Mouse (Mus musculus): Measurements from ENCODE around the gene Actg1. TPM values are rescaled to one million over a fixed set of nuclear protein-coding genes. Genes with fewer than 3 reads are reported as not detected.

The Actg1 gene
- polyA plus RNA-seq, 1 experiment, result 7,516 TPM

DNA sequence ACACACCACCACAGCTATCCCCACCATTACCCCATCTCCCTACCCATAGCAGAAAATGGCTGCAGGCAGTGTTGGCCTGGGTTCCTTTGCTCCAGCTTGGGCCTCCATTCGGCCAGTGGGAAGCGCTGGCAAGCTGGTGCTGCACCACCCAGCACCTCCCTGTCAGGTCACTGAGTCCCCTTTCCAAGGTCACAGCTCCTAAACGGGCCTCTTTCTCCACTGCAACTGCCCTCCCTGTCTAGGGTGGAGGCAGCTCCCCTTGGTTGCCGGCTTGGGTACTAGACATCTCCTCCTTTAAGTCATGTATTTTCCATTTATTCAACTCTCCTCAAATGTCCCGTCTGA, 44.0 kb downstream of the Actg1 start:
- Histone ChIP-seq H3K36me3 (ENCODE audit: control insufficient read depth, insufficient read depth) (no peaks in the 10 kb centered on the region), H3K79me3 (ENCODE audit: low read depth) (no peaks in the 10 kb centered on the region), H3K4me3 (ENCODE audit: insufficient read depth, poor library complexity, severe bottlenecking) (no peak overlapping the region), H3ac (ENCODE audit: control insufficient read depth, insufficient read length, low read depth) (no peak overlapping the region), H3K79me2 (ENCODE audit: control insufficient read depth, insufficient read depth) (no peaks in the 10 kb centered on the region), H3K27me3 (ENCODE audit: control insufficient read depth, insufficient read depth, insufficient read length) (no peaks in the 10 kb centered on the region)
- TF ChIP-seq USF1 (IDR thresholded peaks at IDR 0.05; ENCODE audit: low read depth), result no peak
- TF ChIP-seq MYOD1 (IDR thresholded peaks at IDR 0.05; ENCODE audit: control insufficient read depth, insufficient read length, low read depth), result no peak
- TF ChIP-seq CEBPB (IDR thresholded peaks at IDR 0.05; ENCODE audit: low read depth), result no peak
- no peak for TF ChIP-seq MAX (IDR thresholded peaks at IDR 0.05)
- no peak for TF ChIP-seq CTCF (IDR thresholded peaks at IDR 0.05; ENCODE audit: control insufficient read depth, insufficient read depth, insufficient read length)
- no peak for TF ChIP-seq FOSL1 (IDR thresholded peaks at IDR 0.05; ENCODE audit: insufficient read depth, low read length, poor library complexity, severe bottlenecking)
- no peak for TF ChIP-seq MYOG (IDR thresholded peaks at IDR 0.05; ENCODE audit: control insufficient read depth, extremely low read depth, insufficient read length)

GRCm38 (mm10) chr11:120303559-120304349, 44.6 kb downstream of the Actg1 start:
- TF ChIP-seq FOSL1 (IDR thresholded peaks at IDR 0.05; ENCODE audit: insufficient read depth, low read length, poor library complexity, severe bottlenecking) (no peak), CEBPB (IDR thresholded peaks at IDR 0.05; ENCODE audit: low read depth) (no peak), MYOD1 (IDR thresholded peaks at IDR 0.05; ENCODE audit: control insufficient read depth, insufficient read length, low read depth) (no peak), CTCF (IDR thresholded peaks at IDR 0.05; ENCODE audit: control insufficient read depth, insufficient read depth, insufficient read length) (no peak), MYOG (IDR thresholded peaks at IDR 0.05; ENCODE audit: control insufficient read depth, extremely low read depth, insufficient read length) (no peak), MAX (IDR thresholded peaks at IDR 0.05) (no peak), USF1 (IDR thresholded peaks at IDR 0.05; ENCODE audit: low read depth) (no peak)
- no peak overlapping the region for H3ac ChIP-seq (ENCODE audit: control insufficient read depth, insufficient read length, low read depth)
- no peaks in the 10 kb centered on the region for H3K27me3 ChIP-seq (ENCODE audit: control insufficient read depth, insufficient read depth, insufficient read length)
- H3K4me3 ChIP-seq (ENCODE audit: insufficient read depth, poor library complexity, severe bottlenecking), result no peak overlapping the region
- H3K79me3 ChIP-seq (ENCODE audit: low read depth), result no peaks in the 10 kb centered on the region
- no peaks in the 10 kb centered on the region for H3K36me3 ChIP-seq (ENCODE audit: control insufficient read depth, insufficient read depth)
- H3K79me2 ChIP-seq (ENCODE audit: control insufficient read depth, insufficient read depth), result no peaks in the 10 kb centered on the region

DNA sequence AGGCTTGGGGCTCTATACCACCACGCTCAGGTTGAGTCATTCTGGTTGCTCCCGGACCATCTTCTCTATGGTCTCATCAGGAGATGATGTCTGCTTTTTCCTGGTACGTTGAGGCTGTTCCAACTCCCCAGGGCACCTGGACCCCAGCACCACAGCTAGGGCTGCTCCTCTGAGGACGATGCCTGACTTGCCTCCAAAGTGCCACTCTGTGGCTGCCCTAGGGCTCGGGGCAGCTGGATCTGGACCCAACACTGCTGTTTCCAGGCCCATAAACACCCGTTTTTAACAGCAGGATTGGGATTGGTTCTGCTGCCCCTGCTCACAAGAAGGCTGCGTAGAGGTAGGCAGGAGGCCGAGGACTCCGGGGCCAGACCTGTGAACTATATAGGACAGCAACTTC, 45.2 kb downstream of the Actg1 start:
- Histone ChIP-seq H3K36me3 (ENCODE audit: control insufficient read depth, insufficient read depth) (no peaks in the 10 kb centered on the region), H3ac (ENCODE audit: control insufficient read depth, insufficient read length, low read depth) (no peak overlapping the region), H3K79me2 (ENCODE audit: control insufficient read depth, insufficient read depth) (no peaks in the 10 kb centered on the region), H3K27me3 (ENCODE audit: control insufficient read depth, insufficient read depth, insufficient read length) (no peaks in the 10 kb centered on the region), H3K4me3 (ENCODE audit: insufficient read depth, poor library complexity, severe bottlenecking) (no peak overlapping the region), H3K79me3 (ENCODE audit: low read depth) (no peaks in the 10 kb centered on the region)
- TF ChIP-seq MAX (IDR thresholded peaks at IDR 0.05) (no peak), USF1 (IDR thresholded peaks at IDR 0.05; ENCODE audit: low read depth) (no peak), FOSL1 (IDR thresholded peaks at IDR 0.05; ENCODE audit: insufficient read depth, low read length, poor library complexity, severe bottlenecking) (no peak), MYOD1 (IDR thresholded peaks at IDR 0.05; ENCODE audit: control insufficient read depth, insufficient read length, low read depth) (no peak), MYOG (IDR thresholded peaks at IDR 0.05; ENCODE audit: control insufficient read depth, extremely low read depth, insufficient read length) (no peak), CEBPB (IDR thresholded peaks at IDR 0.05; ENCODE audit: low read depth) (no peak), CTCF (IDR thresholded peaks at IDR 0.05; ENCODE audit: control insufficient read depth, insufficient read depth, insufficient read length) (no peak)

GRCm38 (mm10) chr11:120299484-120299883, 48.9 kb downstream of the Actg1 start:
- no peak overlapping the region for H3K4me3 ChIP-seq (ENCODE audit: insufficient read depth, poor library complexity, severe bottlenecking)
- H3ac ChIP-seq (ENCODE audit: control insufficient read depth, insufficient read length, low read depth), result no peak overlapping the region
- H3K79me3 ChIP-seq (ENCODE audit: low read depth), result no peaks in the 10 kb centered on the region
- no peaks in the 10 kb centered on the region for H3K36me3 ChIP-seq (ENCODE audit: control insufficient read depth, insufficient read depth)
- H3K27me3 ChIP-seq (ENCODE audit: control insufficient read depth, insufficient read depth, insufficient read length), result no peaks in the 10 kb centered on the region
- no peaks in the 10 kb centered on the region for H3K79me2 ChIP-seq (ENCODE audit: control insufficient read depth, insufficient read depth)
- TF ChIP-seq CTCF (IDR thresholded peaks at IDR 0.05; ENCODE audit: control insufficient read depth, insufficient read depth, insufficient read length) (no peak), MAX (IDR thresholded peaks at IDR 0.05) (no peak), USF1 (IDR thresholded peaks at IDR 0.05; ENCODE audit: low read depth) (no peak), CEBPB (IDR thresholded peaks at IDR 0.05; ENCODE audit: low read depth) (no peak), MYOG (IDR thresholded peaks at IDR 0.05; ENCODE audit: control insufficient read depth, extremely low read depth, insufficient read length) (no peak), FOSL1 (IDR thresholded peaks at IDR 0.05; ENCODE audit: insufficient read depth, low read length, poor library complexity, severe bottlenecking) (no peak), MYOD1 (IDR thresholded peaks at IDR 0.05; ENCODE audit: control insufficient read depth, insufficient read length, low read depth) (no peak)

- Histone ChIP-seq H3K79me2 (ENCODE audit: control insufficient read depth, insufficient read depth) (no peaks in the 10 kb centered on the region), H3ac (ENCODE audit: control insufficient read depth, insufficient read length, low read depth) (no peak overlapping the region), H3K36me3 (ENCODE audit: control insufficient read depth, insufficient read depth) (no peaks in the 10 kb centered on the region), H3K4me3 (ENCODE audit: insufficient read depth, poor library complexity, severe bottlenecking) (no peak overlapping the region), H3K27me3 (ENCODE audit: control insufficient read depth, insufficient read depth, insufficient read length) (no peaks in the 10 kb centered on the region), H3K79me3 (ENCODE audit: low read depth) (no peaks in the 10 kb centered on the region)
- TF ChIP-seq USF1 (IDR thresholded peaks at IDR 0.05; ENCODE audit: low read depth) (no peak), MYOD1 (IDR thresholded peaks at IDR 0.05; ENCODE audit: control insufficient read depth, insufficient read length, low read depth) (no peak), CTCF (IDR thresholded peaks at IDR 0.05; ENCODE audit: control insufficient read depth, insufficient read depth, insufficient read length) (no peak), MYOG (IDR thresholded peaks at IDR 0.05; ENCODE audit: control insufficient read depth, extremely low read depth, insufficient read length) (no peak), CEBPB (IDR thresholded peaks at IDR 0.05; ENCODE audit: low read depth) (no peak), FOSL1 (IDR thresholded peaks at IDR 0.05; ENCODE audit: insufficient read depth, low read length, poor library complexity, severe bottlenecking) (no peak), MAX (IDR thresholded peaks at IDR 0.05) (no peak)
Observed at GRCm38 (mm10) chr11:120298441-120299141, 49.8 kb downstream of the Actg1 start.
